Mouse (Mus musculus): ENCODE data around the gene Nudt1. TPM values are rescaled to one million over a fixed set of nuclear protein-coding genes. Genes with fewer than 3 reads are reported as not detected.

Gene Nudt1
- 6.4 TPM for polyA plus RNA-seq (2017; shearing (Covaris generic))

GRCm38 (mm10) chr5:140321042-140321755, at the start of gene Nudt1, which contains the start of gene Mad1l1:
TSS of gene Nudt1 (plus strand) at chr5:140321656.
TSS of gene Mad1l1 (minus strand) at chr5:140321552.

GRCm38 (mm10) chr5:140331615-140332512, 10.4 kb downstream of the Nudt1 start, which contains the start of gene Mrm2:
TSS of gene Mrm2 (minus strand) at chr5:140331898.

Other genes starting within 250 kb of the Nudt1 start
- 20.0 TPM for gene Mad1l1, start 104 bp upstream of the Nudt1 start, polyA plus RNA-seq (2017; shearing (Covaris generic))
- gene Mrm2, start 10.2 kb downstream of the Nudt1 start, polyA plus RNA-seq (2017; shearing (Covaris generic)): 1.6 TPM
- 4.9 TPM for gene Snx8, start 67.6 kb downstream of the Nudt1 start, polyA plus RNA-seq (2017; shearing (Covaris generic))
- 166 TPM for gene Eif3b, start 97.7 kb downstream of the Nudt1 start, polyA plus RNA-seq (2017; shearing (Covaris generic))
- not detected for gene Gm4869, start 124.0 kb downstream of the Nudt1 start, polyA plus RNA-seq (2017; shearing (Covaris generic))
- 10.7 TPM for gene Chst12, start 183.9 kb downstream of the Nudt1 start, polyA plus RNA-seq (2017; shearing (Covaris generic))
- gene Grifin, start 243.4 kb downstream of the Nudt1 start, polyA plus RNA-seq (2017; shearing (Covaris generic)): 1.3 TPM